Mouse (Mus musculus) embryonic facial prominence, embryonic 10.5 days (tissue): ENCODE measurements around the gene Marveld3. TPM values are rescaled to one million over a fixed set of nuclear protein-coding genes. Genes with fewer than 3 reads are reported as not detected.

ENCODE experiments used
- DNase-seq: peaks from one replicate; pipeline ENCODE4 v3.0.0-alpha.2; 2017; ENCODE audit warnings: low spot score
- H3K27ac ChIP-seq: fragments of 300-500 bp; sonication (generic); replicated peaks from 2 replicates; pipeline ENCODE4 v1.5.1; 2016; ENCODE audit warnings: mild to moderate bottlenecking
- H3K27me3 ChIP-seq: fragments of 300-500 bp; sonication (generic); replicated peaks from 2 replicates; pipeline ENCODE4 v1.6.1; 2016; ENCODE audit warnings: low read depth, mild to moderate bottlenecking; ENCODE audit not compliant: poor library complexity, severe bottlenecking
- H3K36me3 ChIP-seq: fragments of 300-500 bp; sonication (generic); replicated peaks from 2 replicates; pipeline ENCODE4 v1.6.1; 2016; ENCODE audit warnings: mild to moderate bottlenecking, moderate library complexity
- H3K4me1 ChIP-seq: fragments of 300-500 bp; sonication (generic); 2 replicates; pipeline ENCODE4 v1.6.1; 2016
- H3K4me3 ChIP-seq: fragments of 300-500 bp; sonication (generic); 2 replicates; pipeline ENCODE4 v1.5.1; 2016; ENCODE audit warnings: mild to moderate bottlenecking, moderate library complexity
- H3K9me3 ChIP-seq: fragments of 300-500 bp; sonication (generic); 2 replicates; pipeline ENCODE4 v1.6.1; 2016; ENCODE audit warnings: mild to moderate bottlenecking
- WGBS: fragments of 180-500 bp; shearing (Covaris S2); methylation state at CpG from one replicate; pipeline ENCODE4 v1.1.7; 2016; 5-methylcytosine and 5-hydroxymethylcytosine counted together
- polyA plus RNA-seq: library from polyadenylated mRNA; unstranded; fragments of >200 nt; fragmentation: Nextera tagmentation; extraction: Ambion mirVana; gene quantifications from 2 replicates; pipeline ENCODE4 v1.2.1, GENCODE M21; 2016

Gene Marveld3
- polyA plus RNA-seq, 1 experiment from 2014 or later = 1.4 TPM

DNA sequence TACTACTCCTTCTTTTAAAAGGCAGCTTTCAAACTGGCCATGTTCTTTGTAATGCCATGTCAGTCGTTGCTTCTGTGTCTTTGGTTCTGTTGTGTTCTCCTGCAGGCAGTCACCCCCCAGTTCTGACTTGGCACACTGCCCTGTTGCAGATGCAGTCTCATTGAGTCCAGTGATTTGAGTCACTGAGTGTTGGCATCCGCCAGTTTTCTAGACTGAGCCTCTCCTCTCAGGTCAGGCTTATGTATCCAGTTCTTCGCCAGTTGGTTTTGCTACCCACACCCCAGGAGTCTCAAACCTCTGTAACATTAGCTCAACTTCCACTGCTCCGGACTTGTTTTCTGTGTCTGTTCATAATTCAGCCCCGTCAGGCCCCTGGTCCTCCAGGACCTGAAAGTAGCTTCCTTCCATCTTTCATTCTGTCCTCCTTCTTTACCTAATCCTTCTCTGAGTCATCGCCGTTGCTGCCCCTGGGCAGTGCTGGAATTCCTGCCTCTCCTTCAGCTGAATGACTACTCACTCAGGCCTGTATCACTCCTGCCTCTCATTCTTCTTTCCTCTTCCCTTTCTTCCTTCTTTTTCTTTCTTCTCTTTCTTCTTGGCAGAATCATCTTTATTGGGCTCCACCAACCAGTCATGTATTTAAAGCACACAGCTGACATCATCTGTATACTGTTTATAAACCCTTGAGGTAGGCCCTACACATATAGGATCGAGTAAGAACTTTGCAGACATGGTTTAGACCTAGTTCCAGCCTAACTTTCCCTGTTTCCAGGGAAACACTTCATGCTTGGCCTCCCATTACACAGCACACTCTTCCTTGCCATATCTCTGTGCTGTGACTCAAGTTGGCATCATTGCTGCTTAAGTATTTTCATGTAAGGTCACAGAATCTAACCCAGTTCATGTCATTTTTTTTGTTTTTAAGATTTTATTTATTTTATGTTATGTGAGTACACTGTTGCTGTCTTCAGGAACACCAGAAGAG is 41.3 kb downstream of the Marveld3 start:
- Histone ChIP-seq H3K4me1 (no peaks in the 10 kb centered on the region), H3K27me3 (no peaks in the 10 kb centered on the region), H3K9me3 (no peaks in the 10 kb centered on the region), H3K27ac (no peak overlapping the region), H3K36me3 (peaks cover 78% of the 10 kb centered on the region), H3K4me3 (no peak overlapping the region)
- no peak for DNase-seq
- WGBS = 89% methylated on average over 8 of the region's 8 CpGs

DNA sequence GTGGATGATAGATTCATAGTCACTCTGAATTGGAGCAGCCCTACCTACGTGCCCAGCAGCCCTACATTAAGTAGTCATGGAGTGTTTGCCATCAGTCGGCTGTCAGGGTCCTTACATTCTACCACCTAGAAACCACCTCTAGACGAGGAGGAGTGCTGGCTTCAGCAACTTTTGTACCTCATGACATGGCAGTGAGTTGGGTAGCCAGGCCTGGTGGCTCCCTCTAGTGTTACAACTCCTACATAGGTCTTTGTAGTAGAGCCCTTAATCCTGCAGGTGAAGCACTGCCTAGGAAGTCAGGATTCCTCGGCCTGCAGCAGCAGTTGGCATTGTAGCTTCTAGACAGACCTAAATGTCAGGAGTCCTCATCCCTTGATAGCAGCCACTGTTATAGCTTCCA is 44.7 kb downstream of the Marveld3 start:
- H3K27me3 ChIP-seq = no peaks in the 10 kb centered on the region
- no peaks in the 10 kb centered on the region for H3K4me1 ChIP-seq
- H3K27ac ChIP-seq = no peak overlapping the region
- H3K4me3 ChIP-seq = no peak overlapping the region
- H3K9me3 ChIP-seq = no peaks in the 10 kb centered on the region
- WGBS = 62% methylated on average over 4 of the region's 4 CpGs
- DNase-seq = peak; percentile 28
- peaks cover 92% of the 10 kb centered on the region for H3K36me3 ChIP-seq

DNA sequence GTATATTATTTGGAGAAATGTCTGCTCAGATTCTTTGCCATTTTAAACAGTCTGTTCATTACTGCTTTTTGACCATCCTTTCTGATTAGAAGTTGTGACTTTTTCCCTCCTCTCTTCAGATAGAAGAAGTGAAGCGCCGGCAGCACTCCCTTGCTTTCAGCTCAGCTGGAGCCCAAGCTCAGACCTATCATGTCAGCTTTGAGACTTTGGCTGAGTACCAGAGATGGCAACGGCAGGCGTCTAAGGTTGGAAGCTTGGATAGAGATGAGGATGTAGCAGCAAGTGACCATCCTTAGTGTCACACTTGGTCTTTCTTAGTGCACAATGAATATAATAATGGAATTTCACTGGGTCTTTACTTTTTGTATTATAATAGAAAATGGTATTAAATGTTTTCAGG is 54.6 kb downstream of the Marveld3 start:
- DNase-seq = no peak
- Histone ChIP-seq H3K4me1 (no peaks in the 10 kb centered on the region), H3K27me3 (no peaks in the 10 kb centered on the region), H3K27ac (no peak overlapping the region), H3K9me3 (no peaks in the 10 kb centered on the region), H3K4me3 (no peak overlapping the region), H3K36me3 (peaks cover 77% of the 10 kb centered on the region)
- WGBS = 96% methylated on average over 4 of the region's 4 CpGs

DNA sequence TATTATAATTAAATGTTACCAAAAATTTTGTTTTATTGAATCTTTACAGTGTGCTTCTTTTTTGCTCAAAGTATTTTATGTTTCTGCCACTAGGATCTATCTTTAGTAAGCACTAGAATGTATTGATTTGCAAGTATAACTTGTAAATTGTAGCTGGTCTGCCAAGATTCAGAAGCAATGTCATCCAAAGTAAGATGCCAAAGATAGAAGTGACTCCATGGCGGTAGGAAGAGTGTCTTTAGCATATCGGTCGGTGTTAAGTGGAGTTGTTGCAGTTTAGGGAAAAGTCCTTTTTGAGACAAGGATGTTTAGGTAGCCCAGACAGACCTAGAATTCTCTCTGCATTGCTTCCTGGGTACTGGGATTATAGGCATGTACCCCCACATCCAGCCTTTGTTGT is 55.1 kb downstream of the Marveld3 start:
- H3K27me3 ChIP-seq = no peaks in the 10 kb centered on the region
- H3K4me3 ChIP-seq = no peak overlapping the region
- no peak for DNase-seq
- peaks cover 75% of the 10 kb centered on the region for H3K36me3 ChIP-seq
- no peak overlapping the region for H3K27ac ChIP-seq
- no peaks in the 10 kb centered on the region for H3K9me3 ChIP-seq
- WGBS = 92% methylated on average over 3 of the region's 3 CpGs
- no peaks in the 10 kb centered on the region for H3K4me1 ChIP-seq

DNA sequence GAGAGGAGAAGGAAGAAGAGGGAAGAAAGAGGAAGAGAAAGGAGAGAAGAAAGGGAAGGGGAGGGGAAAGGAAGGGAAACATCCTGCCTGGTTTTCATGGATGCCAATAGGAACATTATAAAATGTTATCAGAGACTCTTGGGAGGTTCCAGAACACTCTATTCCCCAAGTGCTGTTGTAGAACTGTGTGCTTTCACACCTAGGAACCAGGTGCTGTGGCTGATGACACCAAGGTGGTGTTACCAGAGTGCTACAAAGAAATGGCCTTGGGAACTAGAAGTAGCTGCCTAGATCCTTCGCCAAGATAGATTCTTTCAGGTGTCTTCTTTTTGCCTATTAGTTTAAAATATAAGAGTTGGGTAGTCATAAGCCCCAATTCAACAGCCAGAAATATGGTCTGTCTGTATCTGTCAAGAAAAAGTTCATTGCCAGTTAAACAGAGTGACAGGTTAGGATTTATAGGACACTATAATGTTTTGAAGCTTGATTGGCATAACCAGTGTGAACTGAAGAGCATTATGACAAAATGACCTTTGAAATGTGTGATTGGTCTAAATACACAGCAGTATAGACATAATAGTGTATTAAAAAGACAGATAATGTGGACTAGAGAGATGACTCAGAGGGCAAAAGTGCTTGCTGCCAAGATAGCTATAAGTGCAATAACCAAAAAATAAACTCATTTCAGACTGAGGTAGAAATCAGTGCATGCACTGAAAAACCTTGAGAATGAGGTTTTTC is 56.9 kb downstream of the Marveld3 start:
- peaks cover 69% of the 10 kb centered on the region for H3K36me3 ChIP-seq
- DNase-seq = no peak
- no peaks in the 10 kb centered on the region for H3K4me1 ChIP-seq
- no peak overlapping the region for H3K27ac ChIP-seq
- H3K9me3 ChIP-seq = no peaks in the 10 kb centered on the region
- no peak overlapping the region for H3K4me3 ChIP-seq
- no peaks in the 10 kb centered on the region for H3K27me3 ChIP-seq
- WGBS = 88% methylated on average over 1 of the region's 1 CpGs

DNA sequence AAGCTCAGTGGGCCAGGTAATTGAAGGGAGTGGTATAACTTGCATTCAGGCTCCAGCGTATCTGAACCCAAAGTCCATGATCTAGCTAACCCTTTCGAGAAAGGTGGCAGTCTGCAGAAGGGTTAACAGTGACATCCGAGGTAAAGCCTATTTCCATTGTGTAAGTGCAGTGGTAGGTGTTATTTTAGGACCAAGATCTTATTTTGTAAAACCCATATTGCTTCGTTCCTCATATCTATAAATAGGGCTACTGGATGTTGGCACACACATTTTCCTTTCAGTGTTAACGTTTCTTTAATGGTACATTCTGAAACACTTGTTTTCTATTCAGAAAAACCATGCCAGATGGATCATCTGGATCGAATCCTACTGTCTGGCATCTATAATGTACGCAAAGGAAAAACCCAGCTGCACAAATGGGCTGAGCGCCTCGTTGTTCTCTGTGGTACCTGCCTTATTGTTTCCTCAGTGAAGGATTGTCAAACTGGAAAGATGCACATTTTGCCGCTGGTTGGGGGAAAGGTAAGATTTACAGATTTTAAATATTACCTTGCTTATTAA is 58.0 kb downstream of the Marveld3 start:
- H3K9me3 ChIP-seq = no peaks in the 10 kb centered on the region
- no peaks in the 10 kb centered on the region for H3K4me1 ChIP-seq
- no peak overlapping the region for H3K4me3 ChIP-seq
- no peaks in the 10 kb centered on the region for H3K27me3 ChIP-seq
- H3K36me3 ChIP-seq = peaks cover 62% of the 10 kb centered on the region
- DNase-seq = no peak
- WGBS = 89% methylated on average over 10 of the region's 10 CpGs
- H3K27ac ChIP-seq = no peak overlapping the region

DNA sequence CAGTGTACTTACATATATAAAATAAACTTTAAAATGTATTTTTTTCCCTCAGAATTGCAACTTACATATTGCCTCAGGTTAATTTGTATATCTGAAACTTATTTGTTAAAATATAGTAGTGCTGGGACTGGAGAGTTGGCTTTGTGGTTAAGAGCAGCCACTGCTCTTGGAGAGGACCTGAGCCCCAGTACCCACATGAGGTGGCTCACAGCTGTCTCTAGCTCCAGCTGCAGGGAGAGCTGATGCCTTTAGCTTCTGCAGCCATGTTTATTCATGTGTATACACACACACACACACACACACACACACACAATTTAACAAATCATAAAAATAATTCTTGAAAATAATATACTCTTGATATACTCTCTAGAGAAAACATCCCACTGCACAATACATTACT is 59.6 kb downstream of the Marveld3 start:
- Histone ChIP-seq H3K4me1 (no peaks in the 10 kb centered on the region), H3K36me3 (peaks cover 49% of the 10 kb centered on the region), H3K4me3 (no peak overlapping the region), H3K27ac (no peak overlapping the region), H3K9me3 (no peaks in the 10 kb centered on the region), H3K27me3 (no peaks in the 10 kb centered on the region)
- no peak for DNase-seq

Other genes starting within 250 kb of the Marveld3 start
- 8.3 and 9.6 TPM in 2 replicates for gene Atxn1l, start 224.5 kb downstream of the Marveld3 start, polyA plus RNA-seq
- 48.4 and 52.9 TPM in 2 replicates for gene Ap1g1, start 183.6 kb downstream of the Marveld3 start, polyA plus RNA-seq
- 2.7 and 2.9 TPM in 2 replicates for gene Phlpp2, start 93.7 kb downstream of the Marveld3 start, polyA plus RNA-seq
- gene Tat, start 28.2 kb upstream of the Marveld3 start, polyA plus RNA-seq = not detected in 2 replicates
- gene Chst4, start 77.5 kb upstream of the Marveld3 start, polyA plus RNA-seq = not detected in 2 replicates
- 8.1 and 8.7 TPM in 2 replicates for gene Zfp612, start 117.5 kb upstream of the Marveld3 start, polyA plus RNA-seq
- gene Gm21964, start 139.0 kb upstream of the Marveld3 start, polyA plus RNA-seq = not detected in 2 replicates
- gene Gm17720, start 140.6 kb upstream of the Marveld3 start, polyA plus RNA-seq = not detected in 2 replicates
- 3.3 and 3.7 TPM in 2 replicates for gene Calb2, start 206.0 kb upstream of the Marveld3 start, polyA plus RNA-seq